Mouse (Mus musculus): ENCODE measurements at regions not wholly inside any gene's neighbourhood (a gene's known extent, or its start where the extent isn't known, plus 50 kb on each side); places are given as distances from the start of the nearest gene placed in this dataset.

- 85% methylated on average over 2 of the region's 2 CpGs for WGBS (ENCODE audit: missing documents)
- no peak overlapping the region for H3K27ac ChIP-seq
- no peak overlapping the region for H3K4me3 ChIP-seq (ENCODE audit: inconsistent target)
- no peaks in the 10 kb centered on the region for H3K36me3 ChIP-seq (ENCODE audit: inconsistent target)
- no peaks in the 10 kb centered on the region for H3K79me2 ChIP-seq (ENCODE audit: inconsistent target)
Measured at GRCm38 (mm10) chr6:117580951-117581350, 260.0 kb upstream of the Zfp637 start.

GRCm38 (mm10) chr6:117583121-117583520 lies 257.9 kb upstream of the Zfp637 start:
- Histone ChIP-seq H3K36me3 (ENCODE audit: inconsistent target) (no peaks in the 10 kb centered on the region), H3K4me3 (ENCODE audit: inconsistent target) (no peak overlapping the region), H3K27ac (no peak overlapping the region), H3K79me2 (ENCODE audit: inconsistent target) (no peaks in the 10 kb centered on the region)
- WGBS (ENCODE audit: missing documents): 94% methylated on average over 11 of the region's 11 CpGs

- Histone ChIP-seq H3K4me3 (ENCODE audit: inconsistent target) (no peak overlapping the region), H3K79me2 (ENCODE audit: inconsistent target) (no peaks in the 10 kb centered on the region), H3K27ac (no peak overlapping the region), H3K36me3 (ENCODE audit: inconsistent target) (no peaks in the 10 kb centered on the region)
- 89% methylated on average over 5 of the region's 5 CpGs for whole genome bisulfite sequencing (ENCODE audit: missing documents)
Measured at GRCm38 (mm10) chr6:117584563-117584962, 256.4 kb upstream of the Zfp637 start.

- Histone ChIP-seq H3K4me3 (ENCODE audit: inconsistent target) (no peak overlapping the region), H3K27ac (no peak overlapping the region), H3K36me3 (ENCODE audit: inconsistent target) (no peaks in the 10 kb centered on the region), H3K79me2 (ENCODE audit: inconsistent target) (no peaks in the 10 kb centered on the region)
- 72% methylated on average over 8 of the region's 8 CpGs for WGBS (ENCODE audit: missing documents)
Measured at GRCm38 (mm10) chr6:117596166-117596840, 244.7 kb upstream of the Zfp637 start.

GRCm38 (mm10) chr6:117604834-117605233 lies 236.1 kb upstream of the Zfp637 start:
- H3K36me3 ChIP-seq (ENCODE audit: inconsistent target): no peaks in the 10 kb centered on the region
- no peak overlapping the region for H3K27ac ChIP-seq
- WGBS (ENCODE audit: missing documents): 85% methylated on average over 2 of the region's 2 CpGs
- no peaks in the 10 kb centered on the region for H3K79me2 ChIP-seq (ENCODE audit: inconsistent target)
- no peak overlapping the region for H3K4me3 ChIP-seq (ENCODE audit: inconsistent target)

GRCm38 (mm10) chr6:117605685-117606084 lies 235.3 kb upstream of the Zfp637 start:
- H3K36me3 ChIP-seq (ENCODE audit: inconsistent target): no peaks in the 10 kb centered on the region
- no peak overlapping the region for H3K27ac ChIP-seq
- WGBS (ENCODE audit: missing documents): 53% methylated on average over 4 of the region's 4 CpGs
- H3K79me2 ChIP-seq (ENCODE audit: inconsistent target): no peaks in the 10 kb centered on the region
- no peak overlapping the region for H3K4me3 ChIP-seq (ENCODE audit: inconsistent target)

GRCm38 (mm10) chr6:117606211-117606610 lies 234.8 kb upstream of the Zfp637 start:
- 76% methylated on average over 6 of the region's 6 CpGs for WGBS (ENCODE audit: missing documents)
- Histone ChIP-seq H3K27ac (no peak overlapping the region), H3K4me3 (ENCODE audit: inconsistent target) (no peak overlapping the region), H3K79me2 (ENCODE audit: inconsistent target) (no peaks in the 10 kb centered on the region), H3K36me3 (ENCODE audit: inconsistent target) (no peaks in the 10 kb centered on the region)

GRCm38 (mm10) chr6:117607023-117607422 lies 234.0 kb upstream of the Zfp637 start:
- no peaks in the 10 kb centered on the region for H3K79me2 ChIP-seq (ENCODE audit: inconsistent target)
- WGBS (ENCODE audit: missing documents): 70% methylated on average over 5 of the region's 5 CpGs

GRCm38 (mm10) chr6:117609476-117610404 lies 231.2 kb upstream of the Zfp637 start:
- Histone ChIP-seq H3K4me3 (ENCODE audit: inconsistent target) (no peak overlapping the region), H3K36me3 (ENCODE audit: inconsistent target) (no peaks in the 10 kb centered on the region), H3K27ac (no peak overlapping the region), H3K79me2 (ENCODE audit: inconsistent target) (no peaks in the 10 kb centered on the region)
- WGBS (ENCODE audit: missing documents): 74% methylated on average over 11 of the region's 11 CpGs

More at GRCm38 (mm10) chr6:117607023-117607422, 234.0 kb upstream of the Zfp637 start:
- H3K36me3 ChIP-seq (ENCODE audit: inconsistent target): no peaks in the 10 kb centered on the region
- no peak overlapping the region for H3K27ac ChIP-seq
- H3K4me3 ChIP-seq (ENCODE audit: inconsistent target): no peak overlapping the region

GRCm38 (mm10) chr6:117611281-117611680 lies 229.7 kb upstream of the Zfp637 start:
- Histone ChIP-seq H3K27ac (no peak overlapping the region), H3K79me2 (ENCODE audit: inconsistent target) (no peaks in the 10 kb centered on the region), H3K4me3 (ENCODE audit: inconsistent target) (no peak overlapping the region), H3K36me3 (ENCODE audit: inconsistent target) (no peaks in the 10 kb centered on the region)
- WGBS (ENCODE audit: missing documents): 74% methylated on average over 10 of the region's 10 CpGs

- WGBS (ENCODE audit: missing documents): over 99% methylated on average over 8 of the region's 8 CpGs
- H3K27ac ChIP-seq: no peak overlapping the region
- H3K79me2 ChIP-seq (ENCODE audit: inconsistent target): no peaks in the 10 kb centered on the region
- H3K36me3 ChIP-seq (ENCODE audit: inconsistent target): no peaks in the 10 kb centered on the region
- no peak overlapping the region for H3K4me3 ChIP-seq (ENCODE audit: inconsistent target)
Measured at GRCm38 (mm10) chr6:117611965-117612364, 229.0 kb upstream of the Zfp637 start.

- Histone ChIP-seq H3K79me2 (ENCODE audit: inconsistent target) (no peaks in the 10 kb centered on the region), H3K27ac (no peak overlapping the region), H3K36me3 (ENCODE audit: inconsistent target) (no peaks in the 10 kb centered on the region), H3K4me3 (ENCODE audit: inconsistent target) (no peak overlapping the region)
- WGBS (ENCODE audit: missing documents): 85% methylated on average over 8 of the region's 8 CpGs
Measured at GRCm38 (mm10) chr6:117612421-117612820, 228.6 kb upstream of the Zfp637 start.

GRCm38 (mm10) chr6:117613656-117614350 lies 227.2 kb upstream of the Zfp637 start:
- Histone ChIP-seq H3K27ac (no peak overlapping the region), H3K36me3 (ENCODE audit: inconsistent target) (no peaks in the 10 kb centered on the region), H3K79me2 (ENCODE audit: inconsistent target) (no peaks in the 10 kb centered on the region), H3K4me3 (ENCODE audit: inconsistent target) (no peak overlapping the region)
- WGBS (ENCODE audit: missing documents): 73% methylated on average over 11 of the region's 11 CpGs

GRCm38 (mm10) chr6:117614386-117614785 lies 226.6 kb upstream of the Zfp637 start:
- WGBS (ENCODE audit: missing documents): 86% methylated on average over 6 of the region's 6 CpGs
- Histone ChIP-seq H3K27ac (no peak overlapping the region), H3K79me2 (ENCODE audit: inconsistent target) (no peaks in the 10 kb centered on the region), H3K4me3 (ENCODE audit: inconsistent target) (no peak overlapping the region), H3K36me3 (ENCODE audit: inconsistent target) (no peaks in the 10 kb centered on the region)

- WGBS (ENCODE audit: missing documents): 92% methylated on average over 6 of the region's 6 CpGs
Measured at GRCm38 (mm10) chr6:117617168-117617567, 223.8 kb upstream of the Zfp637 start.

More at GRCm38 (mm10) chr6:117617168-117617567, 223.8 kb upstream of the Zfp637 start:
- H3K79me2 ChIP-seq (ENCODE audit: inconsistent target): no peaks in the 10 kb centered on the region
- H3K4me3 ChIP-seq (ENCODE audit: inconsistent target): no peak overlapping the region
- H3K36me3 ChIP-seq (ENCODE audit: inconsistent target): no peaks in the 10 kb centered on the region
- H3K27ac ChIP-seq: no peak overlapping the region
